Mouse (Mus musculus): ENCODE results near the gene Tor4a. TPM values are rescaled to one million over a fixed set of nuclear protein-coding genes. Genes with fewer than 3 reads are reported as not detected.

The Tor4a gene
- polyA plus RNA-seq, 1 experiment from 2014 or later = 16.4 TPM

DNA sequence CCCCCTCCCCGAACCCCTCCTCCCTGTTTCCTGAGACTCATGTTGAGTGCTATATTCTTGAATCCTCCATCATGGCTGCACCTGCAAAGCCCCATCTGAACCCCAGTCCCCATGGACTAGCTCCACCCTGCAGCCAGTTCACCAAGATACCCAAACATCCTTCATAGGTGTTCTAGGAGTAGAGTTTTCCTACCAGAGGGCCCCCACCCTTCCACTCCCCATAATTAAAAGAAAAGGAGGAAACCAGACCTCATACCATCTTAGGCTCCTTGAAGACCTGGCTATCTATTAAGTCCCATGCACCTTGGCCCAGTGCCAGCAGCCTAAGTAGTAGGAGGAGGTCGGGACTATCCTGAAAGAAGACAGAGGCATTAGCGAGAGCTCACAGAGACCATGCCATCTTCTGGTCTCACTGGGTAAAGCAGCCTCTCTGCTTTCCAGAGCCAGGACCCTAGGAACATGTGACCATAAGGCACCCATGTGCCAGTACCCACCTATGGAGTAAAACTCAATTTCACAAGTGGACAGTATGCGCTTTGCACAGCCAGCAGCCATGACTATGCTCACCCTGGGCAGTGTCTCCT, 7.0 kb upstream of the Tor4a start:
- Histone ChIP-seq H3K4me2 (replicated peaks) (no peak overlapping the region), H3K36me3 (peaks cover 64% of the 10 kb centered on the region), H3K9ac (no peak overlapping the region), H3K4me3 (replicated peaks) (no peak overlapping the region), H3K4me1 (replicated peaks) (no peaks in the 10 kb centered on the region; the same call in none of the 2 replicates), H3K9me3 (no peaks in the 10 kb centered on the region), H3K27ac (no peak overlapping the region), H3K27me3 (replicated peaks) (no peaks in the 10 kb centered on the region)
- ATAC-seq = 0 out of 2 replicates have a peak, but pooled peaks have one; percentile 30
- whole genome bisulfite sequencing = 53% methylated on average over 4 of the region's 4 CpGs

DNA sequence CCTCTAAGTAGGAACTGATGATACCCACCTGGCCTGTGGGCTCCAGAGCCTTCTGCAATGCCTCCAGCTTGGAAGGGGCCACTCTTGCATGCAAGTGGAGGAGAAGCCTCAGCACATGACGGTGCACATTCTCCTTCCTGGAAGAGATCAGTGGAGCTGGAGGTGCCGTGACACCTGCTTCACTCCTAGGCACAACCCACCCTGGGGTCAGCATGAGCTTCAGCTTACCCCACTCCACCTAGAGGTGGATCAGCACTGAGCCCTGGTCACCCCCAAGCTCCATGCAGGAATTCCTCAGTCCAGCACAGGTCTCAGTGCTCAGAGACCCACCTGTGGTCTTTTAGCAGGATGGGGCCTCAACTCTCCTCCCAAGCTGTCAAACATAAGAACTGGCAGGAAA, 3.9 kb upstream of the Tor4a start:
- peaks cover 46% of the 10 kb centered on the region for H3K36me3 ChIP-seq
- H3K27ac ChIP-seq = no peak overlapping the region
- no peak overlapping the region for H3K9ac ChIP-seq
- H3K4me2 ChIP-seq (replicated peaks) = no peak overlapping the region
- 96% methylated on average over 2 of the region's 2 CpGs for WGBS
- H3K9me3 ChIP-seq = no peaks in the 10 kb centered on the region
- H3K27me3 ChIP-seq (replicated peaks) = no peaks in the 10 kb centered on the region
- no peak overlapping the region for H3K4me3 ChIP-seq (replicated peaks)
- H3K4me1 ChIP-seq (replicated peaks) = peaks cover 5% of the 10 kb centered on the region
- no peak for ATAC-seq

DNA sequence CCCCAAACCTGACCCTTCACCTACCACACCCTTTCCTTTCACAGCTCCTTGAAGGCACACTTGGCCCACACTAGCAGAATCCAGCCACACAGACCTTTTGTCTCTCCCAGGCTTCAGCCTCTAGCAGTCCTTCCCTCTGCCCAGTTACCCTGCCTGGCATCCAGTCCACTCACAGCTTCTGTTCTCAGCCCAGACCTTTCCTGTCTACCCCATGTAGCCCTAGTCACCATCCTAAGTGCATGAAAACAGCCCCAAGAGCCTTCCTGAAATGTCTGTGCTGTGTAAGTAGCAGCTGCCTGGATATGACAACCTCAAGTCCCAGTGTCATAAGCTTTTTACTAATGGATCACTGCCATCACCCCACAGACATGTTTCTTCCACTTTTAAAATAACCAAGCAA, 1.3 kb upstream of the Tor4a start:
- Histone ChIP-seq H3K9me3 (no peaks in the 10 kb centered on the region), H3K27me3 (replicated peaks) (0 out of 2 replicates have a peak, but pooled peaks cover 4% of the 10 kb centered on the region), H3K27ac (peak overlapping the region; percentile 6; the same call in 1 of the 2 replicates), H3K36me3 (peaks cover 27% of the 10 kb centered on the region), H3K4me3 (replicated peaks) (no peak overlapping the region), H3K9ac (no peak overlapping the region), H3K4me2 (replicated peaks) (no peak overlapping the region), H3K4me1 (replicated peaks) (peaks cover 28% of the 10 kb centered on the region)
- ATAC-seq = no peak

DNA sequence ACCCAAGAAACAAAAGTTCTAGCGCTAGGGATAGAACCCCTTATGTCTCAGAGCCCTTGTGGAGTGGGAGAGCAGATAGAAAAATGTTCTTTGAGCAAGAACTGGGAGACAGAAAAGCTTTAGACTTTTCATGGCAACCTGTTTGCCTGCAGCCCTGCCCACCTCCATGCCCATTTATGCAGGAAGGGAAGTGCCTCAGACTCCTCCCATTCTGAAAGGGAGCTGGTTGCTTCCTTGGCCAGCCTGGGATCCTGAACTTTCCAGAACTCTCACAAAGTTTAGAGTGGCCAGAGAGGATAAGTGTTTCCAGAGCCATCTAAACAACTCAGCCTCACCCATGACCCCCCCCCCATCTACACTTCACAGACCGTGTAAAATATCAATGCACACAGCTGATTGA, 505 bp upstream of the Tor4a start:
- H3K9ac ChIP-seq = no peak overlapping the region; the same call in 1 of the 2 replicates
- H3K27ac ChIP-seq = peak overlapping the region; percentile 87
- no peak for ATAC-seq
- 0 out of 2 replicates have a peak overlapping the region, but pooled peaks have one; percentile 40 for H3K4me3 ChIP-seq (replicated peaks)
- peaks cover 21% of the 10 kb centered on the region for H3K36me3 ChIP-seq
- peak overlapping the region; percentile 65 for H3K4me2 ChIP-seq (replicated peaks)
- H3K4me1 ChIP-seq (replicated peaks) = peaks cover 30% of the 10 kb centered on the region
- no peaks in the 10 kb centered on the region for H3K9me3 ChIP-seq
- WGBS = 25% methylated on average over 2 of the region's 2 CpGs
- H3K27me3 ChIP-seq (replicated peaks) = 0 out of 2 replicates have a peak, but pooled peaks cover 4% of the 10 kb centered on the region

DNA sequence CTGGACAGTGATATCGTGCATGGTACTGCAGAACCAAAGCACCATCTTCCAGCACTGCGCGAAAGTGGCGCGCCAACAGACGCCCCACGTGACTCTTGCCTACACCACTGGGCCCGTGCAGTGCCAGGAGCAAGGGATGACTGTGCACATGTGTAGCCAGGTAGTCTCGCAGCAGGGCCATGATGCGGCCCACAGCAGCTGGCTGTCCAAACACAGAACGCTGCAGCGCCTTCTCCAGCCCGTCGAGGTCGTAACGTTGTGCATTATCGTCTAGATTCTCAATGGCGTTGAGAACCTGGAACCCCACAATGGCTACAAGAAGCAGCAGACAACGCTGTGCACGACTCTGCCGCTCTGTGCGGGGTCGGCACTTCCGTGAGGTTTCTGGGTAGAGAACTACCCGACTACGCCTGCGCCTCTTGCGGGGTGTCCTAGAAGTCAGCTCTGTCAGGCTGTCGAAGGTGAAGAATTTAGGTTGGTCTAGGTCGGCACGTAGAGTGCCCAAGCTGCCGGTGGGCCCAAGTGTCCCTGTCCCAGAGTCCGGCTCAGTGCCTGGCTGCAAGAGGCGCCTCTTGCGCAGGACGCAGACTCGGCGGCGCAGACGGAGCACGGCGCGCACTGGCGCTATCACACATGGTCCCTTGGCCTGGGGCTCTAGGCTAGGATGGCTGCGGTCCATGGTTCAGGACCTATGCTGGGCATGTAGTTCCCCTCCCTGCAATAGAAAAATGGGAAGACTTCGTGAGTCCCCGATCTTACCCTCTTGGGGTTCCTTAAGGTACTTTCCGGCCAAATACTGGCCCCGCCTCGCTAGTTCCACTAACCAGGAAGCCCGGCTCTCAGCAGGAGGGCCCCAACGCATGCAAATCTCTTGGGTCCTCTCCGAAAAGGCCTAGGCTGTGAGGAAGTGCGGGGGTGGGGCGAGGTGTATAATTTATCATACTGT, 1.2 kb downstream of the Tor4a start:
- ATAC-seq = peak; percentile 59
- Histone ChIP-seq H3K27me3 (replicated peaks) (0 out of 2 replicates have a peak, but pooled peaks cover 4% of the 10 kb centered on the region), H3K4me3 (replicated peaks) (peak overlapping the region; percentile 40), H3K9ac (peak overlapping the region; percentile 51), H3K36me3 (peaks cover 9% of the 10 kb centered on the region), H3K9me3 (no peaks in the 10 kb centered on the region), H3K4me2 (replicated peaks) (peak overlapping the region; percentile 65), H3K27ac (peak overlapping the region; percentile 87), H3K4me1 (replicated peaks) (peaks cover 30% of the 10 kb centered on the region)
- 18% methylated on average over 55 of the region's 55 CpGs for WGBS

DNA sequence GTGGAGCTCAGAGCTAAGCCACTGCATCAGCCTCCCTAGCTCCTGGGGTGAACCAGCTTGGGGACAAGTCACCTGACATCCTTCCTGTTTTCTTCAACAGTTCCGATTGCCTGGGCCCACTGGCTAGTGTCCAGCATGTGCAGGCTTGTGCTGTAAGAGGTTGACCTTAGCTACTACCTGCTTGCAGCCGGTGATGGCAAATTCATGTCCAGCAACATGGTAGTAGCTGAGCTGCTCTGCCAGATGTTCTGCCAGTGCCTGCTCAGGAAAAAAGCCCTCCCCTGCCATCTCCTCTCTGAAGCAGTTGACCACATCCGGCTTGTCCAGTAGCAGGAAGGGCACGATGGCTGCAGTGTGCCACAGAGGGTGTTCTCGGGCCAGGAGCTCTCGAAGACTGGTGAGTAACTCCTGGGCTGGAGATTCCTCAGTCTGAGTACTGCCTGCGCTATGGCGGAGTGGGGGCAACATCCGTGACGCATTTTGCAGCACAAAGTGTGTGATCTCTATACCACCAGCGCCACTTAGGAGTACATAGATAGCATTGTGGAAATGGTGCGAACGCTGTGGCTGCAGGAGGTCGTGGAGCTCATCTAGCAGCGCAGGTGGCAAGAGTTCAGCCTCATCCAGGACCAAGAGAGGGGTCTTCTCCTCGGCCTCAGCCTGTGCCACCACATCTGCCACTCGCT, 2.1 kb downstream of the Tor4a start:
- Histone ChIP-seq H3K4me3 (replicated peaks) (peak overlapping the region; percentile 40; the same call in 1 of the 2 replicates), H3K4me2 (replicated peaks) (peak overlapping the region; percentile 65), H3K9ac (peak overlapping the region; percentile 51; the same call in 1 of the 2 replicates), H3K36me3 (peaks cover under 1% of the 10 kb centered on the region; the same call in 1 of the 2 replicates), H3K27me3 (replicated peaks) (0 out of 2 replicates have a peak, but pooled peaks cover 4% of the 10 kb centered on the region), H3K9me3 (no peaks in the 10 kb centered on the region), H3K4me1 (replicated peaks) (peaks cover 30% of the 10 kb centered on the region), H3K27ac (peak overlapping the region; percentile 87; the same call in 1 of the 2 replicates)
- no peak for ATAC-seq
- 81% methylated on average over 17 of the region's 17 CpGs for WGBS

DNA sequence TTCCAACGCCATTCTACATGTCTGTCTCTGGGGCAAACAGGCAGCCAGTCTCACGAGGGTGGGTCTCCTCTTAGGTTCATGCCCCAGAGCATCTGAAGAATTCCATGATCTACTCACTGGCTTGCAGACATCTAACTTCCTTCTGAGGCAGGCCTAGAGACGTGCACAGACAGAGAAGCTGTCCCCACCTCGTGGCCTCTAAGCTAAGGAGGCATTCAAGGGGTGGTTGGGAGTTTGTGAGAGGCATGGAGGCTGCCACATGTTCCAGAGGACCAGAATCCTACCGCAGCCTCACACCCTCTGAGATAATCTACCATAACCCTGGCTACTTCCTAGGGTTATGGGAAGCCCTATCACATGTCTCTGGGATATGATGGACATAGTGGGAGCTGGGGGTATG, 2.7 kb downstream of the Tor4a start:
- H3K9ac ChIP-seq = no peak overlapping the region
- peak overlapping the region; percentile 87; the same call in 1 of the 2 replicates for H3K27ac ChIP-seq
- ATAC-seq = no peak
- 68% methylated on average over 5 of the region's 5 CpGs for whole genome bisulfite sequencing
- H3K27me3 ChIP-seq (replicated peaks) = 0 out of 2 replicates have a peak, but pooled peaks cover 4% of the 10 kb centered on the region
- H3K4me2 ChIP-seq (replicated peaks) = peak overlapping the region; percentile 65
- peaks cover 30% of the 10 kb centered on the region for H3K4me1 ChIP-seq (replicated peaks)
- no peaks in the 10 kb centered on the region for H3K9me3 ChIP-seq
- no peak overlapping the region for H3K4me3 ChIP-seq (replicated peaks)
- H3K36me3 ChIP-seq = no peaks in the 10 kb centered on the region

DNA sequence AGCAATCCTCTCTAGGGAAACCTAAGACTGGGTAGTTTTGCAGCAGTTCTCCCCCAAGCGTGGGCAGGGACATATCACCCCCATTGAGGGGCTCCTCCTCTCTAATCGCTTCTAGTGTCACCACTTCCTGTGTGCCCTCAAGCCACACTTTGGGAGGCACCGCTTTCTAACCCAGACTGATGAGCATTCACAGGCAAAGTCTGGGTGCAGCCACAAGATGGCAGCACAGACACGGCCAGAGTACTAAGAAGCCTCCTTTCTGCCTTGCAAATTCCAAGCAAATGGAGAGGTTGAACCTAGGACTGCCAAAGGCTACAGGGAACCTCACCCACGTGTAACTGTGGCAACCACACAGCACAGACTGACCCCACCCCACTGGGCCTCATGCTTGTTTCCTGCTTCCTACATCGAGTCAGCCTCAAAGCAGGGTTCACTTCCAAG, 3.3 kb downstream of the Tor4a start:
- 0 out of 2 replicates have a peak, but pooled peaks cover 4% of the 10 kb centered on the region for H3K27me3 ChIP-seq (replicated peaks)
- H3K36me3 ChIP-seq = no peaks in the 10 kb centered on the region
- H3K9ac ChIP-seq = no peak overlapping the region
- 0% methylated on average over 6 of the region's 6 CpGs for WGBS
- no peaks in the 10 kb centered on the region for H3K9me3 ChIP-seq
- peak; percentile 80 for ATAC-seq
- peak overlapping the region; percentile 65 for H3K4me2 ChIP-seq (replicated peaks)
- H3K4me3 ChIP-seq (replicated peaks) = no peak overlapping the region; the same call in 1 of the 2 replicates
- H3K4me1 ChIP-seq (replicated peaks) = peaks cover 30% of the 10 kb centered on the region
- peak overlapping the region; percentile 87; the same call in 1 of the 2 replicates for H3K27ac ChIP-seq

DNA sequence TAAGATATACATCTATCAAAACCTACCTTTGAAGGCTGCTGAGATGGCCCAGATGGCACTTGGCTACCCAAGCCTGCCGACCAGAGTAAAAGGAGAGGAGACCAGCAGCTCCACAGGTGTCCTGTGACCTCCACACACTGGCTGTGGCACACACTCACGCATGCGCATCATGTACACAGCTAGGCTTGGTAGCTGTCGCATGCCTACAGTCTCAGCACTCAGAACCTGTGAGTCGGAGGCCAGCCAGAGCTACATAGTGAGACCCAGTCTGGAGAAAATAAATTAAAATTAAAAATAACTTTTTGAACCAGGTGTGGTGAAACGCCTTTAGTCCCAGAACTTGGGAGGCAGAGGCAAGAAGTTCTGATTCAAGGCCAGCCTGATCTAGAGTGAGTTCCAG, 8.8 kb downstream of the Tor4a start:
- no peak overlapping the region for H3K27ac ChIP-seq
- peaks cover 12% of the 10 kb centered on the region for H3K4me1 ChIP-seq (replicated peaks)
- H3K9me3 ChIP-seq = no peaks in the 10 kb centered on the region
- H3K4me3 ChIP-seq (replicated peaks) = no peak overlapping the region
- ATAC-seq = no peak
- 81% methylated on average over 6 of the region's 6 CpGs for WGBS
- H3K4me2 ChIP-seq (replicated peaks) = no peak overlapping the region
- no peak overlapping the region for H3K9ac ChIP-seq
- no peaks in the 10 kb centered on the region for H3K36me3 ChIP-seq
- H3K27me3 ChIP-seq (replicated peaks) = peaks cover 10% of the 10 kb centered on the region

DNA sequence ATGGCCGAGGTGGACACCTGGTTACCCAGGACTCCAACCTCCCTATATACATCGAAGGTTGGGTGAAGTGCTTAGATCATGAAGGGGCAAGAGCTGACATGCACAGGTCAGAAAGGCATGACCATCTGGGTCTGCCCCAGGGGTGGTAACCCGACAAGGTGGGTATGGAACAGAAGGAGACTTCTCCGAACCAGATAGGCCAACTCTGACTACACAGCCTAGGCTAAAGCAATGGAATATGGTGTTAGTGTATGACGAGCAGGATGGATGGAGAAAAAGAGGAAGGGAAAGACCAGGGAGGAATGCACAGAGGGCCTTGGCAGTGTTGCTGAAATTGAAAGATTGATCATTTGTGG, 10.1 kb downstream of the Tor4a start:
- Histone ChIP-seq H3K36me3 (no peaks in the 10 kb centered on the region), H3K4me2 (replicated peaks) (peak overlapping the region; percentile 96), H3K4me3 (replicated peaks) (peak overlapping the region; percentile 49; the same call in 1 of the 2 replicates), H3K4me1 (replicated peaks) (peaks cover 11% of the 10 kb centered on the region), H3K9ac (no peak overlapping the region), H3K27ac (no peak overlapping the region), H3K9me3 (no peaks in the 10 kb centered on the region), H3K27me3 (replicated peaks) (peaks cover 14% of the 10 kb centered on the region)
- WGBS = 36% methylated on average over 5 of the region's 5 CpGs
- ATAC-seq = no peak

DNA sequence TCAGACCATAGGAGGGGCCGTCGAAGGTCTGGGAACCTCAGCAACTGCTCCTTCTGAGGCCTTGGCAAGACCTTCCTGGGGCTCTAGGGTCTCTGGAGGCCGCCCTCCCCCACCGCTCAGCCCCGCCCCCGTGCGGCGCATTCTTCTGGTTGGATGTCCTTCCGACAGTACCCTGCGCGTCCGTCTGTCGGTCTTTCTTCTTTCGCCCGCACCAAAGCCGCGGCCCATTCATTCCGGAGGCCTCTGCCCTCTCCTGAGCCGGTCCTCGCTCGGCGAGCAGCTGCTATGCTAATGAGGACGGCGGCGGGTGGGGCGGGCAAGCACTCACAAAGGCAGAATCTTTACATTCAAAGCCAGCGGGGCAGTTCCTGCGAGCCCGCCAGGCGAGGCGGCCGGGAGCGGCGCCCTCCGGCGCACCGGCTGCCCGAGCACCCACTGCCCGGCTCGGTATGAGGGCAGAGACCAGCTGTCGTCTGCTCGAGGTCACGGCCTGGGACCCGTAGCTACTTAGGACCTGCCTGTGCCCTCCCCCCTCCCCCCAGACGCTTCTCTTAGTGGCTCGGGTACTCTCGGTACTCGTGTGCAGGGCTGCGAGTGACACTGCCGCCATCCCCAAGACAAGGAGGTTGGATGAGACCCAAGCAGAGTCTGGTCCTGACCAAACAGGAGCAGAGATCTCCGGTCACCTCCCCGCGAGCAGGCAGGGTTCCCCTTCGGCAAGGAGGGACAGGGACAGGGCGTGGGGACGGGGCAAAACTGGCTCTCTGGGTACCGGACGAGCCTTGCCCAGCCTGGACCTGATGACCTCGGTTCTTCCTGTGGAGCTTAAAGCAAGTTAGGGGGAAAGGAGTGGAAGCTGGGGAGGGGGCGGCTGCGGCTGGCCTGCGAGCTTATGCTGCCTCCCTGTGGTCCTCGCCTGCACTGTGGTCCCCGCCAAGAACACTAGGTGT, 10.8 kb downstream of the Tor4a start:
- Histone ChIP-seq H3K4me2 (replicated peaks) (peak overlapping the region; percentile 96), H3K4me3 (replicated peaks) (peak overlapping the region; percentile 49), H3K36me3 (no peaks in the 10 kb centered on the region), H3K27ac (peak overlapping the region; percentile 70), H3K9me3 (no peaks in the 10 kb centered on the region), H3K27me3 (replicated peaks) (peaks cover 18% of the 10 kb centered on the region), H3K4me1 (replicated peaks) (peaks cover 15% of the 10 kb centered on the region), H3K9ac (peak overlapping the region; percentile 61)
- ATAC-seq = peak; percentile 65
- 1% methylated on average over 64 of the region's 64 CpGs for WGBS
